Mouse (Mus musculus): ENCODE measurements around the gene Cacna1c.

- TF ChIP-seq ZNF384 (IDR thresholded peaks at IDR 0.05; ENCODE audit: low read depth, low read length) = no peak
- no peak for TF ChIP-seq ZC3H11A (IDR thresholded peaks at IDR 0.05; ENCODE audit: borderline replicate concordance, low read depth, low read length)
- TF ChIP-seq HCFC1 (IDR thresholded peaks at IDR 0.05; ENCODE audit: borderline replicate concordance, insufficient read depth, low read length) = no peak
Measured at GRCm38 (mm10) chr6:118906878-118907277, 289.3 kb downstream of the Cacna1c start.
